Mouse (Mus musculus) gastrocnemius, postnatal 36 days (tissue): ENCODE data around the gene Pcnt. TPM values are rescaled to one million over a fixed set of nuclear protein-coding genes. Genes with fewer than 3 reads are reported as not detected.

Source experiments
- DNase-seq, 2 experiments: peaks; one replicate each; pipeline ENCODE4 v3.0.0; 2022
- intact Hi-C: fragments of 180-260 bp; cut with DNase I; formaldehyde crosslinking; loops from one replicate; pipeline ENCODE4 v1.15.1; 2025
- long read RNA-seq, 2 experiments: library from polyadenylated mRNA; stranded (forward); transcript quantifications; one replicate each; pipeline ENCODE4 v2.0.0; 2021
- total RNA-seq, 2 experiments: library from RNA; stranded (reverse); gene quantifications; 2 replicates each; pipeline ENCODE4 v1.2.3; 2021

Pcnt gene
- 10 to 100 TPM; 55.0 to 58.1 TPM for total RNA-seq
- long read RNA-seq, experiment 1, transcript Pcnt-204 (1 exons, 2,244 nt), result major isoform, 10 of 35 reads
- long read RNA-seq, experiment 1, partial matches to known transcripts, result 22 of 35 reads
- long read RNA-seq, experiment 1, other reads (novel, unspliced or antisense), result 3 of 35 reads
- long read RNA-seq, experiment 2, transcript Pcnt-204 (1 exons, 2,244 nt), result major isoform, 6 of 28 reads
- long read RNA-seq, experiment 2, partial matches to known transcripts, result 15 of 28 reads
- long read RNA-seq, experiment 2, other reads (novel, unspliced or antisense), result 7 of 28 reads

- DNase-seq, result peak; percentile 96 to 98
- intact Hi-C loops, result no loop called here
These were observed at the start of gene Pcnt for GRCm38 (mm10) chr10:76442178-76443088. Gene Pcnt (minus strand): TSS chr10:76442786.

- intact Hi-C loops, result loop anchor here (5.0 kb wide), 1 partner anchor 118 kb away; no protein-coding TSS in a partner anchor
- DNase-seq, result no peak
These were observed 46.6 kb upstream of the Pcnt start for GRCm38 (mm10) chr10:76489205-76489604.

DNA sequence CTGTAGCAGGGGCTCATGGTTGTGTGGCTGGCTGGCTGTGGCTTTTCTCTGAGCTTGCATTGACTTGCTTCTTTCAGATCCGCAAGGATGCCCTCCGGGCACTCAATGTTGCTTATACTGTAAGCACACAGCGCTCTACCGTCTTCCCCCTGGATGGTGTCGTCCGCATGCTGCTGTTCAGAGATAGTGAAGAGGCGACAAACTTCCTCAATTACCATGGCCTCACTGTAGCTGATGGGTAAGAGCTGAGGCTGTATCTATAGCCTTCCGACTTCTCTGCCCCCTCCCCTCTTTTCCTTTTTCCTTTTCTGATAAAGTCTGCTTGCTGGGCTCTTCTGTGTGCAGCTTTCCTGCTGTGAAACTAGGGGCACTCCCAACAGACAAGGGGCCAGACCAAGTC lies 45.7 kb upstream of the Pcnt start:
- no peak for DNase-seq
- intact Hi-C loops, result loop anchor here (5.0 kb wide), 1 partner anchor 119 kb away; no protein-coding TSS in a partner anchor

- DNase-seq, result no peak
- intact Hi-C loops, result loop anchor here (5.0 kb wide), 1 partner anchor 121 kb away; no protein-coding TSS in a partner anchor
These were observed 43.7 kb upstream of the Pcnt start for GRCm38 (mm10) chr10:76486302-76486701.

- intact Hi-C loops, result no loop called here
These were observed 38.9 kb upstream of the Pcnt start for GRCm38 (mm10) chr10:76481480-76481879.

DNA sequence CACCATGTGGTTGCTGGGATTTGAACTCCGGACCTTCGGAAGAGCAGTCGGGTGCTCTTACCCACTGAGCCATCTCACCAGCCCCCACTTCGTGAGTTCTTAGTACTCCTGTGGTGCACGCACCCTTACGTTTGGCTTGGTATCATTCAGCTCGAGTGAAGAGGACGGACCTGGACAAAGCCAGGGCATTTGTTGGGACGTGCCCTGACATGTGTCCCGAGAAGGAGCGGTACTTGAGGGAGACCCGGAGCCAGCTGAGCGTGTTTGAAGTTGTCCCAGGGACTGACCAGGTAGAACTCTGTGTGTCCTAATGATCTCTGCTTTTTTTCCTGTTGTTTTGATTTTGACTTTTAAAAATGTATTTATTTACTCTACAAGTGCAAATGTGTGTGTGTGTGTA lies 38.3 kb upstream of the Pcnt start:
- intact Hi-C loops, result no loop called here
- DNase-seq, result no peak

More at GRCm38 (mm10) chr10:76481480-76481879, 38.9 kb upstream of the Pcnt start:
- DNase-seq, result no peak

- DNase-seq, result no peak
- intact Hi-C loops, result no loop called here
These were observed 31.2 kb upstream of the Pcnt start for GRCm38 (mm10) chr10:76473759-76474158.

DNA sequence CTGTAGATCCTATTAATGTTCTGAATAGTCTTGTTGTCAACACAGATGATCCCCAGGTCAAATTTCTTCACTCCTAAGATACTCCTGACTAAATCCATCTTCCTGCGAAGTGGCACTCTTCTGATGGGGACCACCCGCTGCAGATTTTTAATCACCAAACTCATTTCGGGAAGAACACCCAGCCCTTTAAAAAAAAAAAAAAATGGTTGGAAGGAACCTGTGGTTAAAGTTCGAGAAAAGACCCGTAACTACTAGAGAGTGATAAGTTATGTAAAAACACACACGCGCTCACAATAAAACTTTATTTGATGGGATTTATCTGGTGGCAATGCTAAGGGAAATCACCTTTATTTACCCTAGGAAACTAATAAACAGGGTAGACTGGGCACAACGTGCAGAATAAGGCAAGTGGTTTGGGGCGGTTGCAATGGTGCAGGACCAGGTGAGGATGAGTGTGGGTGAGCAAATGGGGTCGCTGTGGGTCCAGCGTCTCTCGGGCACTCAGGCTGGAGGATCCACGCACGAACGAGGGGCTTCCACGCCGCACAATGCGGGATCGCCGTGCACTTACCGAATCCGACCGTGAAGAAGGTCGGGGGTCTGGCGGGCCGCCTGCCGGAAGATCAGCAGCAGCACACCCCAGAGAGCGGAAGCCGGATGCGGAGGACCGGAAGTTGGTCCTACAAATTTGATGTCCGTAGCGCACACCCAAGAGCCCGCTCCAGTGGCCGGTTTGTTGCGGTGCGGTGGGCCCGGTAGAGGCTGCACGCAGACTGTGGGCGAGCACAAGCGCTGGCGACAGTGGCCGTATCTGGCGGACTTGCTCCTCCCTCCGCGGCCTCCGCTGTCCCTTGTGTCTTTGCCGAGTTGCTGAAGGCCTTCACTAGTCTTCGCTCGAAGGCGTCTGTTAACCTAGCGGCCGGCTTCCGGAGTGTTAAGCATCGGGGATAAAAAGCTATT lies 25.9 kb upstream of the Pcnt start, which contains the start of the genes Mcm3ap and Ybey:
TSS of gene Mcm3ap (plus strand) at position 725 of the 960 bp plus-strand sequence.
TSS of gene Ybey (minus strand) at position 912 of the 960 bp plus-strand sequence.
- peak; percentile 82 to 87 for DNase-seq
- intact Hi-C loops, result loop anchor here (5.0 kb wide), 1 partner anchor 154 kb away; the partner anchor contains the start of gene Col6a2

GRCm38 (mm10) chr10:76462721-76463120 lies 20.1 kb upstream of the Pcnt start:
- intact Hi-C loops, result no loop called here
- no peak for DNase-seq

DNA sequence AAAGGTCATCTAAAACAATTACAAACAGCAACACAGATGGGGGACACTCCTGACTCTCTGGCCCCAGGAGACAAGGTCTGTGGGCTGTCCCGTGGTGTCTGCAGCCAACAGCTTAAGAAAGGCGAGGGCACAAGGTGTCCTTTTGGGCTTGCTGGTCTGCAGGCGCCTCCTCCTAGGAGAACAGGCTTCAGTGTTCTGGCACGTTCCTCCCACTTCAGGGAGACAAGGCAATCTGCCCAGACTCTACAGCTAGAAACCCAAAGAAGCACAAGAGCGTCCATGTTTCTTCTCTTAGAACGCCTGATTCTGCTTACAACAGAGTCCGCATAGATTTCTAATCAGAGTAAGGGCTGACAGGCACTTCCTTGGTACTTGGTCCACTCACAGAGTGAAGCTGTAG lies 19.7 kb upstream of the Pcnt start:
- DNase-seq, result no peak
- intact Hi-C loops, result no loop called here

- intact Hi-C loops, result no loop called here
- no peak for DNase-seq
These were observed 18.7 kb upstream of the Pcnt start for GRCm38 (mm10) chr10:76461255-76461654.

GRCm38 (mm10) chr10:76455289-76455688 lies 12.7 kb upstream of the Pcnt start:
- intact Hi-C loops, result loop anchor here (5.0 kb wide), 1 partner anchor 282 kb away; no protein-coding TSS in a partner anchor
- peak in 1 of 2 experiments; percentile 24 for DNase-seq

GRCm38 (mm10) chr10:76448851-76449250 lies 6.3 kb upstream of the Pcnt start, which contains the start of gene 2610028H24Rik:
Gene 2610028H24Rik (plus strand): TSS chr10:76449081.
- intact Hi-C loops, result no loop called here
- no peak for DNase-seq

GRCm38 (mm10) chr10:76447406-76448229 lies 5.0 kb upstream of the Pcnt start:
- intact Hi-C loops, result no loop called here
- DNase-seq, result peak in 1 of 2 experiments; percentile 26

- DNase-seq, result no peak
These were observed 3.6 kb upstream of the Pcnt start for GRCm38 (mm10) chr10:76445996-76446681.

DNA sequence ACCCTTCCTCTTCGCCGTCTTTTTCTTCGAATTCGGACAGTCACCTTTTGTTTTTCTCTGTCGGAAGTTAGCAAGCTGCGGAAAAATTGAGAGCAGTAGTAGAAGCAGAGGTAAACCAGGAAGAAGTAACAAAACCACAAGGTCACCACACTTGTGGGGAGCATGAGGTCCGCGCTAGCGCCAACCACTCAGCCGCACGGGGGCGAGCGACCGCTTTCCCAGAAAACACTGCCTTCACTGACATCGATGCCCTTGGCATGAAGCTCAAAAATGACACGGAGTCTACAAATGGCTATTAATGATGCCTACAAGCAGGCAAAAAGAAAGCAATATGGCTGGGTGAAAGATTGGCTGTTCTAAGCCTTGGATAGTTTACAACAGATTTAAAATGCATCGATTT lies 2.3 kb downstream of the Pcnt start, which contains the start of gene AC141477.1:
TSS of gene AC141477.1 (minus strand) at position 164 of the 400 bp plus-strand sequence.
- no peak for DNase-seq
- intact Hi-C loops, result no loop called here

More at GRCm38 (mm10) chr10:76445996-76446681, 3.6 kb upstream of the Pcnt start:
- intact Hi-C loops, result no loop called here

DNA sequence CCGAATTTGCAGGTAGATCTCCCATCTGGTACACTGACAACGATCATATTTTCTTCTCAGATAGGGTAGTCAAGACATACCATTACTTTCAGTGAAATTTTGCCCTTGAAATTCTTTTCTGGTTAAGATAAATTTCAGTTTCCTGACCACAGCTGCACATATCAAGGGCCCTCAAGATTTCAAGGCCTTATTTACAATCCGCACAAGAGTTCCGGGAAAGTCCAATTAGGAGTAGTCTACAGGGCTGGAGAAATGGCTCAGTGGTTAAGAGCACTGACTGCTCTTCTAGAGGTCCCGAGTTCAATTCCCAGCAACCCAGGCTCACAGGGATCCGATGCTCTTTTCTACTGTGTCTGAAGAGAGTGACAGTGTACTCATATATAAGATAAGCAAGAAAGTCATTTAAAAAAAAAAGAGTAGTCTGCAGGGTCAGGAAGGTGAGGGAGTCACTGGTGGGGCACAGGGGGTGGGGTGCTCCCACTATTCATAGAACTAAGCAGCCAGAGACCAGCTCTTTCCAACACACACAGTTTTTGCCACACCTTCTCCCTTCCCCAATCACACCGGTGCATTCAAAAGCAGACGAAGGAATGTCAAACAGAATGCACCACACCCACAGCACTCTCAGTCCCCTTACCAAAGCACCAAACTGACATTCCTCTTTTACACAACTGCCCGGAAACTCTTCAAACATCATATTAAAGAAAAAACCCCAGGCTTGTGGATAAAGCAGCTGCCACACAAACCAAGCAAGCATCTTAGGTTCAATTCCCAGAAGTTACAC lies 3.3 kb downstream of the Pcnt start:
- intact Hi-C loops, result no loop called here
- DNase-seq, result no peak
